Mouse (Mus musculus): Measurements from ENCODE around the gene Itgav. TPM values are rescaled to one million over a fixed set of nuclear protein-coding genes. Genes with fewer than 3 reads are reported as not detected.

Gene Itgav
- polyA plus RNA-seq, 1 experiment from 2014 or later = 55.4 TPM

- Histone ChIP-seq H3K4me2 (replicated peaks) (no peak overlapping the region), H3K9me3 (replicated peaks) (no peaks in the 10 kb centered on the region), H3K9ac (no peak overlapping the region), H3K27ac (no peak overlapping the region), H3K27me3 (no peaks in the 10 kb centered on the region), H3K4me1 (no peaks in the 10 kb centered on the region), H3K4me3 (no peak overlapping the region), H3K36me3 (peaks cover 8% of the 10 kb centered on the region)
- 89% methylated on average over 4 of the region's 4 CpGs for WGBS
- ATAC-seq (ENCODE audit: low FRiP score) = no peak
Measured at GRCm38 (mm10) chr2:83795766-83796165, 71.6 kb downstream of the Itgav start.

- Histone ChIP-seq H3K4me2 (replicated peaks) (no peak overlapping the region), H3K4me3 (no peak overlapping the region), H3K36me3 (peaks cover 18% of the 10 kb centered on the region), H3K27me3 (no peaks in the 10 kb centered on the region), H3K27ac (no peak overlapping the region), H3K9ac (no peak overlapping the region), H3K4me1 (no peaks in the 10 kb centered on the region), H3K9me3 (replicated peaks) (no peaks in the 10 kb centered on the region)
- no peak for ATAC-seq (ENCODE audit: low FRiP score)
- WGBS = 54% methylated on average over 9 of the region's 9 CpGs
Measured at GRCm38 (mm10) chr2:83797902-83798497, 73.8 kb downstream of the Itgav start.

GRCm38 (mm10) chr2:83812483-83813272 is 88.5 kb downstream of the Itgav start, which contains the start of gene Fam171b:
TSS of gene Fam171b (plus strand) at chr2:83812636.
- peak within 1 kb of the TSS; percentile 85 for H3K4me3 ChIP-seq
- peak within 1 kb of the TSS; percentile 98 for H3K27ac ChIP-seq
- WGBS = under 1% methylated on average over 57 of the region's 63 CpGs
- H3K9ac ChIP-seq = peak within 1 kb of the TSS; percentile 91
- no peaks in the 10 kb centered on the region for H3K27me3 ChIP-seq
- no peaks in the 10 kb centered on the region for H3K36me3 ChIP-seq
- no peaks in the 10 kb centered on the region for H3K9me3 ChIP-seq (replicated peaks)
- peak; percentile 94 for ATAC-seq (ENCODE audit: low FRiP score)
- H3K4me1 ChIP-seq = peaks cover 22% of the 10 kb centered on the region
- H3K4me2 ChIP-seq (replicated peaks) = peak within 1 kb of the TSS; percentile 68

- no peaks in the 10 kb centered on the region for H3K9me3 ChIP-seq (replicated peaks)
- H3K4me3 ChIP-seq = peak overlapping the region; percentile 85
- peak overlapping the region; percentile 98 for H3K27ac ChIP-seq
- peaks cover 22% of the 10 kb centered on the region for H3K4me1 ChIP-seq
- H3K9ac ChIP-seq = peak overlapping the region; percentile 91
- H3K27me3 ChIP-seq = no peaks in the 10 kb centered on the region
- WGBS = 14% methylated on average over 9 of the region's 10 CpGs
- no peaks in the 10 kb centered on the region for H3K36me3 ChIP-seq
- peak overlapping the region; percentile 68 for H3K4me2 ChIP-seq (replicated peaks)
- 0 out of 2 replicates have a peak, but pooled peaks have one; percentile 31 for ATAC-seq (ENCODE audit: low FRiP score)
Measured at GRCm38 (mm10) chr2:83813273-83813892, 89.2 kb downstream of the Itgav start.

- Histone ChIP-seq H3K27me3 (no peaks in the 10 kb centered on the region), H3K9ac (peak overlapping the region; percentile 91; the same call in 1 of the 2 replicates)
Measured at GRCm38 (mm10) chr2:83814009-83814408, 89.8 kb downstream of the Itgav start.

GRCm38 (mm10) chr2:83816147-83816546 is 92.0 kb downstream of the Itgav start:
- Histone ChIP-seq H3K9me3 (replicated peaks) (no peaks in the 10 kb centered on the region), H3K4me2 (replicated peaks) (no peak overlapping the region), H3K27me3 (no peaks in the 10 kb centered on the region), H3K36me3 (no peaks in the 10 kb centered on the region), H3K9ac (no peak overlapping the region), H3K27ac (no peak overlapping the region), H3K4me1 (peaks cover 24% of the 10 kb centered on the region), H3K4me3 (no peak overlapping the region)
- WGBS = 57% methylated on average over 6 of the region's 6 CpGs
- peak; percentile 33; the same call in 1 of the 2 replicates for ATAC-seq (ENCODE audit: low FRiP score)

More at GRCm38 (mm10) chr2:83814009-83814408, 89.8 kb downstream of the Itgav start:
- Histone ChIP-seq H3K9me3 (replicated peaks) (no peaks in the 10 kb centered on the region), H3K4me2 (replicated peaks) (peak overlapping the region; percentile 68), H3K4me1 (peaks cover 22% of the 10 kb centered on the region), H3K4me3 (peak overlapping the region; percentile 85), H3K27ac (peak overlapping the region; percentile 98; the same call in 1 of the 2 replicates), H3K36me3 (no peaks in the 10 kb centered on the region)
- no peak for ATAC-seq (ENCODE audit: low FRiP score)
- WGBS = 55% methylated on average over 6 of the region's 6 CpGs

- Histone ChIP-seq H3K4me2 (replicated peaks) (no peak overlapping the region), H3K27ac (0 out of 2 replicates have a peak overlapping the region, but pooled peaks have one; percentile 2)
- ATAC-seq (ENCODE audit: low FRiP score) = no peak
Measured at GRCm38 (mm10) chr2:83825161-83825560, 101.0 kb downstream of the Itgav start.

GRCm38 (mm10) chr2:83828895-83829539 is 104.8 kb downstream of the Itgav start:
- H3K9me3 ChIP-seq (replicated peaks) = no peaks in the 10 kb centered on the region
- H3K27me3 ChIP-seq = no peaks in the 10 kb centered on the region
- ATAC-seq (ENCODE audit: low FRiP score) = 0 out of 2 replicates have a peak, but pooled peaks have one; percentile 46
- peak overlapping the region; percentile 76 for H3K27ac ChIP-seq
- no peaks in the 10 kb centered on the region for H3K36me3 ChIP-seq
- peaks cover 6% of the 10 kb centered on the region; the same call in 1 of the 2 replicates for H3K4me1 ChIP-seq
- WGBS = 25% methylated on average over 3 of the region's 3 CpGs
- H3K9ac ChIP-seq = no peak overlapping the region
- no peak overlapping the region for H3K4me3 ChIP-seq
- no peak overlapping the region for H3K4me2 ChIP-seq (replicated peaks)

More at GRCm38 (mm10) chr2:83825161-83825560, 101.0 kb downstream of the Itgav start:
- Histone ChIP-seq H3K27me3 (no peaks in the 10 kb centered on the region), H3K36me3 (no peaks in the 10 kb centered on the region), H3K9ac (no peak overlapping the region), H3K4me3 (no peak overlapping the region), H3K9me3 (replicated peaks) (no peaks in the 10 kb centered on the region), H3K4me1 (peaks cover 6% of the 10 kb centered on the region; the same call in 1 of the 2 replicates)
- WGBS = 52% methylated on average over 5 of the region's 5 CpGs

GRCm38 (mm10) chr2:83832903-83833302 is 108.7 kb downstream of the Itgav start:
- H3K9ac ChIP-seq = no peak overlapping the region
- no peak overlapping the region for H3K4me2 ChIP-seq (replicated peaks)
- no peaks in the 10 kb centered on the region for H3K9me3 ChIP-seq (replicated peaks)
- H3K27me3 ChIP-seq = no peaks in the 10 kb centered on the region
- no peak for ATAC-seq (ENCODE audit: low FRiP score)
- no peak overlapping the region for H3K27ac ChIP-seq
- H3K4me1 ChIP-seq = peaks cover 5% of the 10 kb centered on the region; the same call in 1 of the 2 replicates
- H3K4me3 ChIP-seq = no peak overlapping the region
- WGBS = 80% methylated on average over 4 of the region's 4 CpGs
- H3K36me3 ChIP-seq = no peaks in the 10 kb centered on the region

- Histone ChIP-seq H3K9me3 (replicated peaks) (no peaks in the 10 kb centered on the region), H3K36me3 (no peaks in the 10 kb centered on the region), H3K4me1 (peaks cover 5% of the 10 kb centered on the region; the same call in 1 of the 2 replicates), H3K9ac (no peak overlapping the region), H3K4me3 (no peak overlapping the region), H3K4me2 (replicated peaks) (no peak overlapping the region; the same call in 1 of the 2 replicates), H3K27ac (peak overlapping the region; percentile 73), H3K27me3 (no peaks in the 10 kb centered on the region)
- WGBS = 68% methylated on average over 10 of the region's 10 CpGs
- no peak for ATAC-seq (ENCODE audit: low FRiP score)
Measured at GRCm38 (mm10) chr2:83835313-83836070, 111.3 kb downstream of the Itgav start.

GRCm38 (mm10) chr2:83848495-83848894 is 124.3 kb downstream of the Itgav start:
- Histone ChIP-seq H3K4me2 (replicated peaks) (no peak overlapping the region), H3K9ac (no peak overlapping the region), H3K9me3 (replicated peaks) (no peaks in the 10 kb centered on the region), H3K36me3 (no peaks in the 10 kb centered on the region), H3K27ac (no peak overlapping the region), H3K4me1 (no peaks in the 10 kb centered on the region), H3K27me3 (no peaks in the 10 kb centered on the region), H3K4me3 (no peak overlapping the region)
- 90% methylated on average over 3 of the region's 3 CpGs for WGBS
- ATAC-seq (ENCODE audit: low FRiP score) = no peak

All from hindbrain, embryonic 12.5 days (tissue).